In genomic region chr3:138142052-138142732, GRCm38 (mm10) we compare ENCODE assay signal across 8 mouse cellular contexts. TPM values are rescaled to one million over a fixed set of nuclear protein-coding genes. Genes with fewer than 3 reads are reported as not detected.
DNase-seq lines count a peak whose midpoint lies in the region; ATAC-seq and TF ChIP-seq lines count a peak whose summit lies in the region.

No protein-coding gene starts in this region.

- TF ChIP-seq CTCF in lung, embryonic 14.5 days (IDR thresholded peaks at IDR 0.05; ENCODE audit: low read depth), result no peak

- no peak for ATAC-seq in lung, embryonic 14.5 days (ENCODE audit: insufficient read depth)
- ATAC-seq in heart, embryonic 12.5 days (ENCODE audit: insufficient number of reproducible peaks, low FRiP score), result no peak
- ATAC-seq in liver, embryonic 15.5 days (ENCODE audit: insufficient read depth), result no peak

- 50% methylated on average over 4 of the region's 4 CpGs for WGBS in lung, embryonic 14.5 days
- WGBS in heart, embryonic 12.5 days, result 57% methylated on average over 4 of the region's 4 CpGs
- WGBS in liver, embryonic 15.5 days (ENCODE audit: insufficient replicate concordance), result 63% methylated on average over 4 of the region's 4 CpGs

- peak overlapping the region; percentile 63 for H3K4me3 ChIP-seq in lung, embryonic 14.5 days (ENCODE audit: low read depth, low read length)
- peak overlapping the region; percentile 20 for H3K4me3 ChIP-seq in heart, embryonic 12.5 days
- peak overlapping the region; percentile 88; the same call in 1 of the 2 replicates for H3K4me3 ChIP-seq in liver, embryonic 15.5 days (replicated peaks)

- H3K4me2 ChIP-seq in lung, embryonic 14.5 days, result peak overlapping the region; percentile 80
- H3K4me2 ChIP-seq in heart, embryonic 12.5 days, result peak overlapping the region; percentile 55
- peak overlapping the region; percentile 46 for H3K4me2 ChIP-seq in liver, embryonic 15.5 days

- H3K27me3 ChIP-seq in lung, embryonic 14.5 days (ENCODE audit: insufficient read depth, low read length), result no peaks in the 10 kb centered on the region
- no peaks in the 10 kb centered on the region for H3K27me3 ChIP-seq in heart, embryonic 12.5 days (replicated peaks)
- H3K27me3 ChIP-seq in liver, embryonic 15.5 days, result no peaks in the 10 kb centered on the region

- H3K9me3 ChIP-seq in lung, embryonic 14.5 days (ENCODE audit: low read depth, low read length), result no peaks in the 10 kb centered on the region
- H3K9me3 ChIP-seq in heart, embryonic 12.5 days (replicated peaks), result no peaks in the 10 kb centered on the region
- no peaks in the 10 kb centered on the region for H3K9me3 ChIP-seq in liver, embryonic 15.5 days (replicated peaks)

- peak; percentile 33 for DNase-seq in lung, embryonic 14.5 days
- no peak for DNase-seq in lung, postnatal 14 days
- DNase-seq in embryo, embryonic 10.5 days (ENCODE audit: low spot score), result peak; percentile 54
- no peak for DNase-seq in right cerebral cortex, postnatal 36 days (ENCODE audit: low spot score in 2 of 2)
- DNase-seq in spleen, postnatal 10 days (ENCODE audit: low spot score in 2 of 2), result no peak
- DNase-seq in right cerebral cortex, postnatal 10 days (ENCODE audit: low spot score in 2 of 2), result no peak

- H3K4me1 ChIP-seq in lung, embryonic 14.5 days (ENCODE audit: insufficient read depth), result 0 out of 2 replicates have a peak, but pooled peaks cover 3% of the 10 kb centered on the region
- H3K4me1 ChIP-seq in heart, embryonic 12.5 days (replicated peaks), result no peaks in the 10 kb centered on the region
- peaks cover 6% of the 10 kb centered on the region for H3K4me1 ChIP-seq in liver, embryonic 15.5 days (replicated peaks)

- peak overlapping the region; percentile 58; the same call in 1 of the 2 replicates for H3K27ac ChIP-seq in lung, embryonic 14.5 days (ENCODE audit: low read depth)
- peak overlapping the region; percentile 60 for H3K27ac ChIP-seq in heart, embryonic 12.5 days (ENCODE audit: poor library complexity, severe bottlenecking)
- 0 out of 2 replicates have a peak overlapping the region, but pooled peaks have one; percentile 22 for H3K27ac ChIP-seq in liver, embryonic 15.5 days (replicated peaks)

- no peaks in the 10 kb centered on the region for H3K36me3 ChIP-seq in lung, embryonic 14.5 days (ENCODE audit: insufficient read depth)
- no peaks in the 10 kb centered on the region for H3K36me3 ChIP-seq in heart, embryonic 12.5 days
- H3K36me3 ChIP-seq in liver, embryonic 15.5 days (replicated peaks), result no peaks in the 10 kb centered on the region

- peak overlapping the region; percentile 36 for H3K9ac ChIP-seq in lung, embryonic 14.5 days
- H3K9ac ChIP-seq in heart, embryonic 12.5 days, result no peak overlapping the region; the same call in 1 of the 2 replicates
- no peak overlapping the region for H3K9ac ChIP-seq in liver, embryonic 15.5 days

RNA-seq across cellular contexts. Expression of gene Trmt10a, which starts 1.1 kb away (rescaled TPM):
- 13.8 and 14.2 TPM in 2 replicates for polyA plus RNA-seq in lung, embryonic 14.5 days (2014; fragmentation: Nextera tagmentation; extraction: Ambion mirVana)
- 12.8 and 14.5 TPM in 2 replicates for polyA plus RNA-seq in heart, embryonic 12.5 days (2016; fragmentation: Nextera tagmentation; extraction: Ambion mirVana)
- 2.7 and 4.8 TPM in 2 replicates for polyA plus RNA-seq in liver, embryonic 15.5 days (2015; fragmentation: Nextera tagmentation; extraction: Ambion mirVana)

RNA-seq across cellular contexts. Expression of gene Mttp, which starts 2.6 kb away (rescaled TPM):
- polyA plus RNA-seq in lung, embryonic 14.5 days (2014; fragmentation: Nextera tagmentation; extraction: Ambion mirVana), result 6.8 and 6.9 TPM in 2 replicates
- polyA plus RNA-seq in heart, embryonic 12.5 days (2016; fragmentation: Nextera tagmentation; extraction: Ambion mirVana), result 8.4 and 9.0 TPM in 2 replicates
- polyA plus RNA-seq in liver, embryonic 15.5 days (2015; fragmentation: Nextera tagmentation; extraction: Ambion mirVana), result 35.6 and 38.2 TPM in 2 replicates

RNA-seq across cellular contexts. Expression of gene 4930579F01Rik, which starts 51.4 kb away (rescaled TPM):
- polyA plus RNA-seq in lung, embryonic 14.5 days (2014; fragmentation: Nextera tagmentation; extraction: Ambion mirVana), result 0.37 TPM in 1 of 2 replicates, not detected in the other
- polyA plus RNA-seq in heart, embryonic 12.5 days (2016; fragmentation: Nextera tagmentation; extraction: Ambion mirVana), result not detected in 2 replicates
- not detected in 2 replicates for polyA plus RNA-seq in liver, embryonic 15.5 days (2015; fragmentation: Nextera tagmentation; extraction: Ambion mirVana)

Comparison
In these comparisons a context has a peak if more than half of its experiments do, and no peak if none do; other contexts are left out.
1. DNase-seq: peak in lung, embryonic 14.5 days (single experiment) and embryo, embryonic 10.5 days (single experiment); none in lung, postnatal 14 days (single experiment), right cerebral cortex, postnatal 36 days (0 of 2), spleen, postnatal 10 days (0 of 2) and right cerebral cortex, postnatal 10 days (0 of 2).
2. H3K4me3 ChIP-seq: peak in every context shown above with its lines; median percentile 88 in liver, embryonic 15.5 days; 63 in lung, embryonic 14.5 days; 20 in heart, embryonic 12.5 days.
3. Peak in every context shown above with its lines, with median percentiles within 50 percentile points of each other: H3K27ac ChIP-seq and H3K4me2 ChIP-seq.